Mouse (Mus musculus) granulocyte monocyte progenitor cell, adult 5-6 weeks (primary cell): Measurements from ENCODE around the gene Treh. TPM values are rescaled to one million over a fixed set of nuclear protein-coding genes. Genes with fewer than 3 reads are reported as not detected.
A peak's percentile ranks its signal among the peaks of the same experiment; 100 is the strongest.

ENCODE experiments used
- ATAC-seq: replicated peaks from 2 replicates; pipeline ENCODE4 v1.8.0; 2016; ENCODE audit warnings: mild to moderate bottlenecking, moderate TSS enrichment, inconsistent platforms; ENCODE audit not compliant: poor library complexity, severe bottlenecking
- total RNA-seq, 2 experiments: library from RNA; stranded (forward) in 1 of 2; stranded (reverse) in 1 of 2; fragments of 200-712, 200-1000 nt in 1 of 2; fragments of >200 nt in 1 of 2; fragmentation: Nextera tagmentation in 1 of 2; gene quantifications; 2 replicates each; pipeline ENCODE4 v1.2.3; 2014 to 2017

Treh gene
- total RNA-seq, 2 experiments from 2014 or later = not detected

DNA sequence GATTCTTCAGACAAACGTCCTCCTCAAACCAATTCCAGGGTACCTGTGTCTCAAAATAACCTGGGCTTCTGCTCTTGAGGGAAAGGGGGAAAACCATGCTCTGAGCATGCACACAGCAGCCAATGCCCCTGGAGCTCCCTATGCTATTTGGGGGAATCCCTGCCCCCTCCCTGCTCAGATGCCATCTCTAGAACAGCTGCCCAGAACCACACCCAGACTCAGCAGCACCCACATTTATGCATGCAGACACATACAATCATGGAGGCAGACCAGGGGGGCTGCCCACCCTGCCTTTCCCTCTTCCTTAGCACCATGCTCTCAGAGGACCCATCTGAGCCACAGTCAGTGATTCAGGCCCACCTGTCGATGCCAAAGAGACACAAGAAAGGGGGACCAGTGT, 40.5 kb downstream of the Treh start:
- ATAC-seq = no peak

DNA sequence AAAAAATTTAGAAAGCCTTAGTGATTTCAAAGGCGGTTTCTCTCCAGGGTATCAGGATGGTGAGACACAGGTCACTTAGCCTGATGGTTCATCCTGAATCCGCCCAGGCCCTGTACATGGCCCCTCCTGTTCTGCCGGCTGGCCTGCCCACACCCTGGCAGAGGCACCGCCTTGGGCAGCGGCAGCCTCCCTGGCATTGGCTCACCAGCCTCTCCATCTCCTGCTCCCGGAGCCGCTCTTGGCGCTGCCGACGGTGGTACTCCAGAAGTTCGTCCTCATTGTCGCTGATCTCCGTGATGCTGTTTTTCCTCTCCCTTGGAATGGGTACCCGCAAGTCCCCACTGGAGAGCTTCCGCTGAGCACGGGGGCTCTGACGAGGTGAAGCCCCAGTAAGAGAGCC, 42.1 kb downstream of the Treh start:
- ATAC-seq = no peak

DNA sequence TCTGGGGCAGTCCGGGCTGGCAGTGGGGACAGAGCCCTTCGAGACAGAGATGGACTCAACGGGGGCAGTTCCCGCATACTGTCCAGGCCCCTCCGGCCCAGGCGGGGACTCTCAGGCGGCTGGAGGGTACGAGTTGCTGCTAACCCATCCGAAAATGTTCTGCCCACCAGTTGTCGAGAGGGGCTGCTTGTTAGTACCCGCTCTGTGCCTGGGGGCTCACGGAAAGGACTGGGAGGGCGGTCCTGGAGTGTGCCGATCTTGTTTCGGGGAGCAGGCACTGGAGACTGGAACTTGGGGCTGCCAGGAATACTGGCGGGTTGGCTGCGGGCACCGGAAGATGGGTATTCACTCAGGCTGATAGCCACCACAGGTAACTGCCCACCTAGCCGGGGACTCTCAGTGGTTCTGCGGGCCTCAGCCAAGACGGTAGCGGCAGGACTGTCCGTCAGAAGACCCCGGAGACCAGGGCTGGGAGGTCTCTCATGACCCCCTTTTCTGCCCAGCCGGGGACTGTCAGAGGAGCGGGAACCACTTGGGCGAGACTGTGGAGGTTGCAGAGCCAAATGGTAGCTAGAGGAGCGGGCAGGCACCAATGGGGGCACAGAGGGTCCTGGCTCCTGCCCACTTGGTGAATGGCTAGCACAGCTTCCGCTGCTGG, 42.8 kb downstream of the Treh start:
- ATAC-seq = no peak

DNA sequence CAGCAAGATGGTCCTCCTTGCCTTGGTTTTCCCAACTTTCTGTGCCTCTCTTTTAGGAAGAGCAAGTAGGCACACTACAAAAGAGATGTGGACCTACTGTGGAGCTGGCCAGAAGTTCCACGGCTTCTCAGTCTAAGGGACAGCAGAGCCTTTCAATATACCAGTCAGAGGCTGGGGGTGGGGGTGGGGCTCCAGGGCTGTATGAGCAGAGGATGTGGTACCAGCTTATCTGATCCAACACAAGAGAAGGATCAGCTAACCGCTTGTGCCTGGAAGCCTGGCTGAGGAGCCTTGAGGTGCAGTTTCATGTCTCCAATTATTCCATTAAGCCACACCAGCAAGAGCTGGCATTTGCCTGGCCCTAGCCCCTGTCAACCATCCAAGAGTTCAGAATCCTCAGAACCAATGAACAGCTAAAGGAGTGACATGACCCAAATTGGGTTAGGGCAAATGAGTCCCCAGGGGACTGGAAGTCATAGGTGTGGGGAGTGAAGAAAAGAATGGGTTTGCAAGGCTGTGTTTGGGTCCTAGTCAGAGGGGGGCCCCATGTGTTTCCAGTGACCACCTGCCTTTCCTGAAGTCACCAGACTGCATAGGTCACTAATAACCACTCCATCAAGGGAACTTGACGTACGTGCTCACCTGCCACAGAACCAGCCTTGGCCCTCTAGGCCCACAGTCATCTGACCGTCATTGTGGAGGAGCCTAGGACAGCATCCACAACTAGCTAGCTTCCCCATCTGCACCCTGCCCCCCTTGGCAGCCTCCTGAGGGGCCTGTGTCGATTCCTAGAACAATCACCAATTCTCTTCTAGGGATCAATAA, 44.2 kb downstream of the Treh start:
- ATAC-seq = no peak

DNA sequence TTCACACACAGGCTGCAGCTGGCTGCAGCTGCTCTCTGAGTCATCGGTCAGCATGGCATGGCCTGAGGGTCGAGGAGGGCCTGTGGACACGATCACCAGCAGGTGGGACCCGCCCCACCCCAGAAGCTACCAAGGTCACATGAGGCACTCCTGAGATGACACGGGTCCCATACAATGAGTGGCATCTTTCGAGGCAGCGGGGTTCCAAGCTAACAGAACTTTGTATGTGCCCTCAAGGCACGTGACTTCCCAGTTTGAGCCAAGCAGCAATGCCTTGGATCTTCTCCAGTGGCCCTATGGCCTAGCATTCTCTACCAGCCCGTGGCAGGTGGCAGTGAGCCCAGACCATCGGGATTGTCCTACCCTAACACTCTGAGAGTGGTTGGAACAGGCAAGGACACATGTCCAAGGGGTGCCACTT, 44.8 kb downstream of the Treh start:
- ATAC-seq = no peak

DNA sequence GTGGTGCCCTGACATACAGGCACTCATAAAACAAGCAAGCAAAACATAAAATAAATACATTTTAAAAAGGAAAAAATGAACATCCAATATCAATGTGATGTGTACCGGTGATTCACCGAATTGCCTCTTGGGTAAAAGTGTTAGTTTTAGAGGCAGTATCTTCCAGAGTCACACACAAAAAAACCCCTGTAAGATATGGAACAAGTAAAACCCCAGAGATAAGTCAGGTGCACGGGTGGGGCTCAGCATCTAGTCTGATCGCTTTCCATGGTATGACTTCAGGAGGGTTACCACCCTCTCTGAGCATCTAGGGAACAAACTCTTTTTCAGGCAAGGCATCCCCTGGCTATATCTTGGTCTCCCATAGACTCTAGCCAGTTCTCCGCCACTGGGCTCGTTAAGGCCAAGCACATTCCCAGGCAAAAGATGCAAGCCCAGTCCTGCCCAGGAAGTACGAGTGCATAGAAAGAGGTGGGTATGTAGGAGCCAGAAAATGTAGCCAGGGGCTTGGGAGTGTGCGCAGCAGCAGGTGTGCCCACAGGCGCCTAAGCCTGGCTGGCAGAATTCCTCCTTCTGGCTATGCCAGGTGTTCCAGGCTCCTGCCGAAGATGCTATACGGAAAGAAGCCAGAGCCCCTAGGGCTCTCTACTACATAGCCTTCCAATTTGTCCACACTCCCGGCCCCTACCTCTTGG, 46.1 kb downstream of the Treh start:
- ATAC-seq = no peak

DNA sequence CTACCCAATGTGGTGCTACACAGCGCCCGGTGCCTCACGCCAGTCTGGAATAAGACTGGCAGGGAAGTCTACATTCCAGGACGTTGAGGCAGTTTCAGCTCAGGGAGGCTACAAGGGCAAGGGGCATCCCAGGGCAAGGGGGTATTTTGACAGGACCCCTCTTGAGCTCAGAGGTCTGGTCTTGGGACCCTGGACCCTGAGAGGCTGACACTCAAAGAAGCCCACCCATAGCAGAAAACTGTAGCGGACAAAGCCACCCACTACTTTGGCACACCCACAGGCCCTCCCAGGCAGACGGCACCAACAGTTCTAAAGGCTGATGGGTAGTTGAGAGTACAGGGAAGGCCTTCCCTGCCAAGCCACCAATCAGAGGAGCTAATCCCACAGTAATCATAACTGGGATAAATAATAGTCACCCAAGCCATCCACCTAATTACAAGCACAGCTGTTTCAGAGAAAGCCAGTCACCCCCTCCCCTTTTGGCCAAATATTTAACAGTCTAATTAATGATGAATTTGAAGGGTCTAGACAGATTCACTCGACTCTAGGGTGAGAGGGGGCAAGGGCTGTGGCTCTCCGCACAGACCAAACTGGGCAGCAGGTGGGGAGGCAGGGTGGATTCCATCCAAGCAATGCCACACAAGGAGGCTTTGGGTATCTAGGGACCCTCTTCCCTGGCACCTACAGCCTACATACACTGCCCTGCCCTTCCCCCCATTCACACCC, 46.8 kb downstream of the Treh start:
- ATAC-seq = no peak

DNA sequence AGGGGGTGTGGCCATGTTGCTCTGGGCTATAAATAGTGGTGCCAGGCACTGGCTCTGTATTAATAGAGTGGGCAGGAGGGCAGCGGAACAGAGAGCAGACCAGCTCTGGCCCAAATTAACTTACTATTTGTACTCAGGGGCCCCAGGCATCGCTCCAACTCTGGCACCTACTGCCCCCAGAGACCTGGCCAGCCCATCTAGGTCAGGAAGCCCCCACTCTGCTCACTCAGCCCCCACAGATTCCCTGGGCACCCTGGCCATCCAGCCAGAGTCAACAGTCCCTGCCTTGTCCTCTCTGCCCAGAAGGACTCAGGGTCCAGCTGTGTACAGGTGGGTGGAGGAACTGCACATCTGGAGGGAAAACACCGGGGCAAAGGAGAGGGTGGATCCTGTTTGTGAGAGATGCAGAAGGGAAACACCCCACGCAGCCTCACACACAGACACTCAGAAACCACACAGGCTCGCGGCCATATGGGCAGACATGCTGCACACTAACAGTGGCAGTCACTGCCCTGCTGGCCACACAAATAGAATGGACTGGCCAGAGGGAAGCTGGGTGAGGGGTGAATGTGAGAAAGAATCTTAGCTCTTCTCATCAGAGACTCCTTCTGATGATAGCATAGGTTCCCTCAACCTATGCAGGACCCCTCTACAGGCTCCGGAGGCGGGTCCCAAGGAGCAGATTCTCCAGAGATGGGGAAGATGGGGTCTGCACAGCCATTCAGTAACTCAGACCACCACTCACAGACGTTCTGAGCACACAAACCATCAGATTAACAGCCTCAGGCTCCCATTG, 47.5 kb downstream of the Treh start:
- no peak; the same call in 1 of the 2 replicates for ATAC-seq

DNA sequence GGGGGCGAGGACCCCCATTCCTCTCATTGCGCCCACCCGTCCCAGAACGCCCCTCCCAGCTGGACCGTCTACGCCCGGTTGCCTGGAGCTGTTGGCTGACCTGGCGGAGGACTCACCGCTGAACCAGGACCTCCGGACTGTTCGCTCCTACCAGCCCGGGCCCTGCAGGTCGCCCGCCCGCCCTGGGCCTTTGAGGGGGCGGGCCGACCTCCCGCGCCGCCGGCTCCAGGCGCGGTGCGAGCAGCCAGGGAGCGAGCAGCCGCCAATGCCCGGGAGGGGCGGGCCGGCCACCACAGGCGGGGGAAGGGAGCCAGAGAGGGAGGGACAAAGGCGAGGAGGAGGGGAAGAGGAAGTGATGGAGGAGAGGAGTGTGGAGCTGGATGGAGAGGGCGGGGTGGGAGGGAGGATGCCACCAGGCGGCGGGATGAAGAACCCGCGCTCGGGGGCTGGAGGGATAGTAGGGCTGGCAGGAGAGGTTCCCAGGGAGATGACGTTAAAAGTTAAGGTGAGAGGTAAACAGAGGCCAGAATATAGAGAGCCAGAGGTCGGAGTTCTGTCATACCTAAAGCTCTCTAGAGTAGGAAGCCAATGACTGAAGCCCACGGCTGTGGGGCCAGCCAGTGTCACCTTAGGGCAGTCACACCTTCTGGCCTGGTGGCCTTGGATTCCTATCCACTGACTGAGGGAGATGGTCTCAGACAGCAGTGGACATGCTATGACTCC, 48.3 kb downstream of the Treh start:
- ATAC-seq = peak; percentile 91

DNA sequence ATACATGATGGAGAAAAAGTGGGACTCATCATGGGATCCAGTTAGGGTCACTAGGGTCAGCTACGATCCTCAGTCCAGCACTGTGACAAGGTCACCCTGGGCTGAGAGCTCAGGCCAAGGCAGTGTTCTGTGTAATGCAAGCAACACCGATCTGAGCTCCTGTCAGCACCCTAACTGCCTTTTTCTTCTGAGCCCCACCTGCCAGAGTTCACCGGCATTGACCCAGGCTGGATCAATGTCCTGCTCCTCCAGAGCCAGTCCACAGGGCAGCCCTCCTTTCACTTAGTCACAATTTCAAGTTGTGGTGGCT, 48.8 kb downstream of the Treh start:
- ATAC-seq = no peak

DNA sequence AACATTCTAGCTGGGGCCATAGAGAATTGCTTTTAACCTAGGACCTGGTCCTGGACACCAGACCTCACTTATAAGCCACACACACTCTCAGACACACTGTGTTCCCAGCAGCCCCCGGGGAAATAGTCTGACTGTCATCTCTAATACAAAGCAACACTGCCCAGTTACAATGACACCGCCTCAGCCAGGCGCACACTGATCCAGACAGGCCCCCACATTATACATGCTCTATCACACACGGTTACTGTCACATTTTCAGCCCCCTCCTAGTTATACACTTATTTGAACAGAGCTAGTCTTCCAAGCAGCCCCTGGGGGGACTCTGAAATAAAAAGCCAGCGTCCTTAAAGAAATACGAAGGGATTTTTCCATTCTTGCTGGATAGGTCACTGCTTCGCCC, 49.5 kb downstream of the Treh start:
- no peak for ATAC-seq

DNA sequence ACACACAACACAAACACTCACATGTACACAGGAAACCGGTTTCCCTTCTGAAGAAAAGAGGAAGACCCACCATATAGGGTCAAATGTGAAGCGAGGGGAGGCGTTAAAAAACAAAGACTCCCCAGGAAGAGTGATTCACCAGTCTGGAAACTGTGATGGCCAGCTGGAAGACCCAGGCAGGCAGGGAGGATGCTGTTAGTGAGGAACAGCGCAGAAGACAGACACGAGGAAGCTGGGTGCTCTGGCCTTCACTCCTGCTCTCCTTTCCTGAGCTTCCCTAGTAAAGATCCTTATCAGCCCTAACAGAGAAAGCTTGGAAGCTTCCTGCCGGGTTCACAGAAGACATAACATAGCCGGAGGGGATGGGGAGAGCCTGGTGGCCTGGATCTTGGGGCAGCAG, 50.0 kb downstream of the Treh start:
- peak; percentile 33 for ATAC-seq

DNA sequence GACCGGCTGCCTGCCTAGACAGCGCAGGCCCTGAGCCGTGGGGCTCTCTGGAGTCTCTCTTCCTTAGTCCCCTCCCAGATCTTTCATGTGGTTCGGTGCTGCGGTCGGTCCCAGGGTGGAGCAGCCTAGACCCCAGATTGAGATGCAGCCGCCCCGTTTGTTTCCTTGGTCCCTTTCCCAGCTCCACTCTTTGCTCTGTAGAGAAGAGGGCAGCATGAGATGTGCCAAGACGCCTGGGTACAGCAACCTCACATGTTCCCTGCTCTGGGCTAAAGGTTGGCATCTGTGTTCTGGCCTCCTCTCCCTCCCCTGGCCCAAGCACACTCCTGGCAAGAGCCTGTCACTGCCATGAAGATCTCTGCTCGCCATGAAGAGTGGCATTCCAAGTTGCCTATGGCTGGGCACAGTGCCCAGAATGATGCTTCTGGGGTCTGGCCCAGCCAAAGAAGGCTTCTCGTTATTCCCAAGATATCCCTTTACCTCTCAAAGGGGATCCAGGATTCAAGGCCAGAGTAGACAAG, 50.5 kb downstream of the Treh start:
- no peak for ATAC-seq

DNA sequence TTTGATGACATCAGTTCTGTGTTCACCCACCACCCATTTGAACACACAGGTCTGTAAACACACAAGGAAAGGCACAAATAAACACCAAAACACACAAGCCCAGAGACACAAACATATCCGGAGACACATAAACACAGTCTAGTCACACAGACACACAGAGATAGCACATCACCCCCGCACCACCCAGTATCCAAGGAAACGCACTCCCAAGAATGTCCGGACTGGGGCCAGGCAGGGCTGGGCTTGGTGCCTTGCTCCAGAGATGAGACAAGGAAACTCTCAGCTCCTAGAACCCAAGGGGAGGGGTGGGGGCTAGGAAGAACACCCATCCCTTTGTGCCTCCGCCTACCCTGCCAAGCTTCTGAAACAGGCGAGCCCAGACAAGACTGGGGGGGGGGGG, 51.2 kb downstream of the Treh start:
- ATAC-seq = no peak

DNA sequence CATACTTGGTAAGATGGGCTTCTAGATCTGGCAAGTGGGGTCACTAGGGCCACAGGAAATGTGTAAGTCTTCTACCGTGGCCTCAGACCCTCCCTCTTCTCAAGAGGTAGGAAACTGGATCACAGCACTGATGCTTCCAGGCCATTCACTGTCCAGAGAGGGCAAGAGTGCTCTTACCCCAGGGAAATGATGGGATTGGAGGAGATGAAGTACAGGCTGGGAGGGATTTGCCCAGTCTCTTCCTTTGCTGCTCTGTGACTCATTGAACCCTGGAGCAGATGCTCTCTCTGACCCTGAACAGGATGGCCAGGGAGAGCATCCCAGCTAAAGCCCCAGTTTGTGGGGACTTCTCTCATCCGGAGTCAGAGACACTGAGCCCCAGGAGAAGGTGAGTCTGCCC, 51.6 kb downstream of the Treh start:
- ATAC-seq = no peak

DNA sequence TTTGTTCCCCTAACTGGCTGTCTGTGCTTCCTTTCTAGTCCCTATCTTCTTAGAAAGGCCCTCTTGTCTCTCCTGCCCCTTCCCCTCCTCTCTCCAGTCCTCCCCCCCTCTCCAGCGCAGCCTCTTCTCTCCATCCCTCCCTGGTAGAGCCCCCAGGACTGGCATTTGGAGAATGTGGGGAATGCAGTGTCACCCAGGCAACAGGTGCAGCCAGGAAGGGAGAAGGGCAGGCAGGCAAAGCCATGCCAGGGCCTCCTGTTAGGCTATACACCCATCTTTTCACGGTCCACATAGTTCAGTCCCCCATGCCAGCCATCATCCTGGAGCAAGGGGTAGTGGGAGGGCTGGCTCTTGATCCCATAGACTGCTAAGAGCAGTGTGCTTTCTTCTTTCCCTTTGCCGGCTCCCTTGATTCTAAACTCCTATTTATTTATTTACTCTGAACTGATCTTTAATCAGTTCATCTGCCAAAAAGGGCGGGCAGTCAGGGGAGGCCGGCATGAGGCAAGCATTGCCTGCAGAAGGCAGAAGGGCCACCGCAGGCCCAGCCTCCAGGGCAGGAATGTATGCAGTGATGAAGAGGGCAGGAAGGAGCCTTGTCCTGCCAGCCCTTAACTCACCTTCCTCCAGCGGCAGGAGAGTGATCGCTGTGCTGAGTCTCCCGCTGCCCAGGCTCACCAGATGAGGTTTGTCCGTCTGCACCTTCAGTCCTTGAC, 53.6 kb downstream of the Treh start:
- no peak for ATAC-seq

DNA sequence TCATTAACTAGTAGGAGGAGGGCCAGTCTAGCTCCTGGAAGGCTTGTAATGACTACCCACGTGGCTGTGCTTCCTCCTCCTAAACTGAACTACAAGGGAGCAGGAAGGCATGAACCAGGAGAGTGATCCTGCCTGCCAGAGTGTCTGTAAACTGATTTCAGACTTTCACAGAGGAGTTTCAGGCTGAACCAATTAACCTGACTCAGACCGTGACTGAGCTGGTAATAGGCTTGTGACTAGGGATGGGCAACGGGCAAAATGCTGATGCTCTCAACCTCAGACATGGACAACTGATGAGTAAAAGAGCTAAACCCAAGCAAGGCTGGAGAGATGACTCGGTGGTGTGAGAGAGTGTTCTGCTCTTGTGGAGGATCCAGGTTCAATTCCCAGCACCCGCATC, 54.4 kb downstream of the Treh start:
- ATAC-seq = no peak

DNA sequence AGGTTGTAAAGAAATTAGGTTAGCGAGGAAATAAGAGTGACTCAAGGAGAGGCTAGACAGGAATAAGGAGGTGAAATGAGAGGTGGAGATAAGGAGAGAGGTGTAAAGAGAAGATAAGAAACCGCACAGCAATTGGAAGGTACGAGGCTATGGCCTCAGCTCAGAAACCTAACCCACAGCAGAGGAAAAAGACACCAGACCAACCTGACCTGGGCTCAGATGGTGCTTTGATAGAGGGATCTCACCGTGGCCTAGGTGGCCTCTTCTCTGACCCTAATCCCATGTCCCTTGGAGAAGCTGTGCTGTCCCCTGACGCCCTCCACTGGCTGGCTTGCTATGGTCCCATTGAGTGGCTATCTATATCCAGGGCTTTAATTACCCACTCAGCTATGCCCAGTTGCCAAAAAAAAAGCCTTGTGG, 59.1 kb downstream of the Treh start:
- no peak for ATAC-seq
